2 mouse cellular contexts compared by ENCODE assay signal in the genomic region with DNA sequence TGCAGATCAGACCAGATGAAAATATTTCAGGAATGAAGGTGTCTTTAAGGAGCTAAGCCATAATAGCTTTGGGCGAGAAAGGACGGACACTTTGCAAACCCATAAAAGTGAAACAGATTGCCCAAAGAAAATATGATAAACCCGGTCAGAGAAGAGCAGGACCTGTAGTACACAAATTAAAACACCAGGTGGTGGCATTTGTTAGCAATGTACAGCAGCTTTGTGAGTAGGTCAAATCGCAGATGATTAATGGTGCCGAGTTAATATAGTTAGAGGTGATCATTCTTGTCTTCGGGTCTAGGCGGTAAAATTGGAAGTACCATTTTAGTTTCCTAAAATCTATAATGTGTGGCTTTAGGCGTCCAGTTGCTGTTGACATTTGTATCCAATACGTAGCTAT.
TF ChIP-seq lines count a peak whose summit lies in the region.

No protein-coding gene starts in this region.

TF ChIP-seq in MEL, 35 proteins besides CTCF, POLR2A, EP300 and RAD21 (continued from another document):
- TF ChIP-seq USF1 (IDR thresholded peaks at IDR 0.05; ENCODE audit: low read depth, low read length) (no peak), POLR2AphosphoS2 (IDR thresholded peaks at IDR 0.05; ENCODE audit: low read length) (peak; percentile 69), ETS1 (IDR thresholded peaks at IDR 0.05; ENCODE audit: low read depth, low read length) (no peak), KAT2A (conservative IDR thresholded peaks at IDR 0.05; ENCODE audit: low read depth, low read length) (no peak), TBP (IDR thresholded peaks at IDR 0.05; ENCODE audit: low read depth, low read length) (no peak), MXI1 (IDR thresholded peaks at IDR 0.05; ENCODE audit: low read depth, low read length) (0 out of 2 replicates have a peak, but pooled peaks have one; percentile 32), SIN3A (IDR thresholded peaks at IDR 0.05; ENCODE audit: low read length) (peak; percentile 80), MAX (IDR thresholded peaks at IDR 0.05; ENCODE audit: low read length) (no peak), SMC3 (IDR thresholded peaks at IDR 0.05; ENCODE audit: low read depth, low read length) (peak; percentile 96), GATA1 (IDR thresholded peaks at IDR 0.05; ENCODE audit: low read depth, low read length) (no peak), TCF12 (IDR thresholded peaks at IDR 0.05; ENCODE audit: low read depth, low read length) (no peak), E2F4 (IDR thresholded peaks at IDR 0.05; ENCODE audit: borderline replicate concordance, low read depth, low read length) (no peak), UBTF (IDR thresholded peaks at IDR 0.05; ENCODE audit: borderline replicate concordance, insufficient read depth, low read depth, low read length) (no peak)

TF ChIP-seq in myocyte, 11 proteins besides CTCF, POLR2A, EP300 and RAD21 (continued from another document):
- no peak for TF ChIP-seq MYOD1 (IDR thresholded peaks at IDR 0.05; ENCODE audit: control insufficient read depth in 1 of 3, insufficient read length in 2 of 3, low read depth in 2 of 3)
- TF ChIP-seq POLR2AphosphoS2 (IDR thresholded peaks at IDR 0.05; ENCODE audit: insufficient read length, low read depth) = no peak
